Mouse (Mus musculus) A20 (cell line): ENCODE data around the gene Col11a2.

ENCODE experiments used
- DNase-seq: peaks from one replicate; pipeline ENCODE4 v3.0.0-alpha.2; 2011; ENCODE audit warnings: low read depth, low spot score

Col11a2 gene

DNA sequence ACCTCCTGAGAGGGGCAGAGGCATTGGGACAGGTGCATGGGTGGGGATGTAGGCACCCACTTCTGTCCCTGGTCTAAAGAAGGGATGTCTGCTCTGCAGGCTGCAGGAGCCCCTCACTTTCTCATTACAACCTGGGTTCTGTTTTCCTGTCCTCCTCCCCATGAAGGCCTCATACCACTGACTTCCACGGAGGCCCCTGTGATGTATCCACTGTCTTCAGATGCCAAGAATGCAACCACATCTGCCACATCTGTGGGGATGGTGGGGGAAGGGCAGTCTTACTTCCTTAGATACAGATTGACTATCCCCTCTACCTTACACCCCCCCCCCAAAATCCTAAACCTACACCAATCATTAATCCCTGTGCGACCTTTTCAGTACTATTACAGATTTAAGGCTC, 13.0 kb upstream of the Col11a2 start:
- DNase-seq = no peak

DNA sequence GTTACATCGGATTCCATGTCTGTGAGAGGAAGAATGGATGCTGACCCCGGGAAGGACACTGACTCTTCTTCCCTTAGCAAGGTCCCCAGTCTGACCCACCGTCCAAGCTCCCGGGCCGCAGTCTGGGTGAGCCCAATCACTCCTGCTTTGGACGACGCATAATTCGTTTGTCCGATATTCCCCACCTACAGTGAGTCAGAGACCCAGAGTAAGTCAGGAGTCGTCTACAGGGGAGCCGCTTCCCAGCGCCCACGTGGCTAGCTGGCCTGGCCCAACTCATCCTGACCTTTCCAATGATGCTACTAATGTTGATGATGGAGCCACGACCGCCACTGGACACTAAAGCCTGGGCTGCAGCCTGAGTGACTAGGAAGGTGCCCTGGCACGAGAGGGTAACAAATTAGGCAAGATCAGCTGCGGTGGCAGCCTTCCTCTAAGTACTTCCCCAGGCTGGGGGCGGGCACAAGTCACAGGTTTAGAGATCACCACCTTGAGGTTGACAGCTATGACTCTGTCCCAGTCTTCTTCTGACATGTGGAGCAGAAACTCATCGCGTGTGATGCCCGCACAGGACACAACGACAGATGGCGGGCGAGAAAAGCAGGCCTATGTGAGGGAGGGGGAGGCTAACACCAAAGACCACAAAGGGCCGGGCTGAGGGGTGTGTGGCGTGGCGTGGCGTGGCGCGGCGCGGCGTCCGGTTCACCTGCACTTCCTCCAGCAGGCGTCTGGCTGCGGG, 12.2 kb upstream of the Col11a2 start:
- DNase-seq = no peak

DNA sequence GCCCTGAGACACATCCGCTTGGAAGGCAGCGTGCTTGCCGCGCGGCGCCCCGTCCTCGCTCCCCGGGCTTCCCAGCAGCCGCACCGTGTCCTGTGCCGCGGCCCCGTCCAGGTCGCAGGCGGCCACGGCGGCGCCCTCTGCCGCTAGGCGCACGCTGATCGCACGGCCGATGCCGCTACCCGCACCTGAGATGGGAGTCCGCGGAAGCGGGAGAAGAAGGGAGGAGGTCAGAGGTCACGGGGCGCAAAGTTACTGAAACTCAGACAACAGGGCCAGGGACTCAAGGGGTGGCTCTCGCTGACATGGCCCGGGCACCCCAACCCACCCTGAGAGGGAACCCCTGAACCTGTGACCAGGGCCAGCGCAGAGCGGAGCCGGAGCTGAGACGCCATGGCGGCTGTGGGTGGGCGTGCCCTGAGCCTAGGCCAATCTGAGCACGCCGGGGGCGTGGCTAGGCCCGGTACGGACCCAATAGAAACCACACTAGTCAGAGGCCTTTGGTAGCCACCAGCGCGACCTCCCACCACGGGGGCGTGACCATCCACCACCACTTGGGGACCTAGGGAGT, 11.5 kb upstream of the Col11a2 start, which contains the start of gene H2-Ke6:
Gene H2-Ke6, minus strand, starts transcription at position 405 of the 568 bp plus-strand sequence.
- DNase-seq = peak; percentile 98

DNA sequence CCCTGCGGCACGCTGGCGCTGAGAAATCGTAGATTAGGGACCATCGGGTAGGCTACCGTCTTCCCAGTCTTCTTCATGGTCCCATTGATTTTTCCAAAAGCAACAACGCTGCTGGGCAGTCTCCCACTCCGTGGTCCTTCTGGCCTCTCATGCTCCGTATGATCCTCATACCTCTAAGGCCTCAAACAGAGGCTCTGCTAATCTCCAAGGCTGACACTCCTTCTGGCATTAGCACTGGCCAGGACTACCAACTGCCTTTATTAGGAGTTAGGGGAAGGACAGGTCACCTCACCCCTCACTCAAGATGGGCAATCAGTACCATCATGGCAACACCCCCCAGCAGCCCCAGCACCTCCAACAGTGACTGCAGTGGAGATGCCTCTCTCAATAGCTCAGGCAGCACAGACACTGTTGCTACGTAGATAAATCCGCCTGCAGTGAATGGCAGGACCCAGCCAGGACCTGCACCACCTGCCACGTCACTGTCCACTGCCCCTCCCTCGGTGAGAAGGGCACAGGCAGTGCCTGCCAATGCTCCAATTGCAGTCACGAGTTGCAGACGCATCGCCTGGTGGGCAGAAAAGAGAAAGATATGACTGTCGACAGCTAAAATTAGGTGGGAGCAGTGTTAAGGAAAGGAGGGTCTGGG, 10.6 kb upstream of the Col11a2 start:
- no peak for DNase-seq

DNA sequence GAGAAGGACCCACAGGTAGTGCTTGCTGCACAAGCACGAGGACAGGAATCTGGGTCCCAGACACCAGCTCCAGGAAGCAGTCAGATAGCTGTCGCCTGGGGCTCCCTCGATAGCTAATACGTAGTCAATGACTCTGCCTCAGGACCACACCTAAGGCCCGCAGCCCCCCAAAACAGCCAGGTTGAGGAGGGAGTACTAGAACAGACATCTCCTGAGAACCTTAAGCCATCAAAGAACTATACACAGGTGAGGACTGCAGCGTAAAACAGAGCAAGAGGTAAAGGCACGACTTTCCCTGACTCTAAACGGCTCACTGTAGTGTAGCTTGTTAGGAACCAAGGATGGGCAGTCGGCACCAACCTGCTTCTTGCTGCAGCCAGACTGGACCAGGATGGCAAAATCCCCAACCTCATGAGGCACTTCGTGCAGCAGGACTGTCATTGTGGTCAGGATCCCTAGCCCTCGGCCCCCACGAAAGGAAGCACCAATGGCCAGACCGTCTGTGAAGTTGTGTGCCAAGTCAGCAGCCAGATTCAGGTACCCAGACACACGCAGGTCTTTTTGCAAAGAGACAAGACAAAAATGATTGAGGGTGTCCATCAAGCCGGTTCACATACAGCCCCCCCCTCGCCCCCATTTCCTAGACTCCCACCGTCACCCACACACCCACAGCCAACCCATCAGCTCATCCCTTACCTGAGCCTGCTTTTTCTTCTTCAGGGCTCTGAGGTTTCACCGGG, 9.9 kb upstream of the Col11a2 start:
- no peak for DNase-seq

DNA sequence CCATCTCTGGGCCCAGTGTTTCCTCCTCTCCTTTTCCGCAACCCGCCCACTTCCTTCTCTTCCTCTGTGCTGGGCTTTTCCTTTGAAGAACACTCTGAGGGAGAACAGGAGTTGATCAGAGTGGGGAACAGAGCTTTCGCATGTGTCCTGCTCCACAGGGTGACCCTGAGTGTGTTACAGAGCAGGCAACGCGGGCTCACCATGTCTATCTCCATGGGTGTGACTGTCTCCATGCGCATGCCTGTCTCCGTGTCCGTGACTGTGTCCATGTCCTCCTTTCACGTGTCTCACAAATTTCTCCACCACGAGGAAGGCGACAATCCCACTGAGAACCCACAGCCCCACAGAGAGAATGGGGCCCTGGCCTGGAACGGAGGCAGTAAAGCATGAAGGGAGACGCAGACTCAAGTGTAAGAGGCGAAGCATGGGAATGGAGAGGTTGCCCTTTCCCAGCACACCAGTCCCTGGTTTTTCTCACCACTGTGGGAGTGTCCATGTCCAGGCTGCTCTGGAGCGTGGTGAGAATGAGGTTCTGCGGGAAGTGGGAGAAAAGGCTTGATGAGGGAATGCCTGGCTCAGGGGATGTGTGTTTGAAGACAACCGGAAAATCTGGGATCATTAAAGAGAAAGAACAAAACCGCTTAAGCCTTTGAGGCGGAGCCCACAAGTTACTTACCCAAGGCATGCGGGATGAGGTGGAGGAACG, 9.2 kb upstream of the Col11a2 start:
- DNase-seq = no peak

DNA sequence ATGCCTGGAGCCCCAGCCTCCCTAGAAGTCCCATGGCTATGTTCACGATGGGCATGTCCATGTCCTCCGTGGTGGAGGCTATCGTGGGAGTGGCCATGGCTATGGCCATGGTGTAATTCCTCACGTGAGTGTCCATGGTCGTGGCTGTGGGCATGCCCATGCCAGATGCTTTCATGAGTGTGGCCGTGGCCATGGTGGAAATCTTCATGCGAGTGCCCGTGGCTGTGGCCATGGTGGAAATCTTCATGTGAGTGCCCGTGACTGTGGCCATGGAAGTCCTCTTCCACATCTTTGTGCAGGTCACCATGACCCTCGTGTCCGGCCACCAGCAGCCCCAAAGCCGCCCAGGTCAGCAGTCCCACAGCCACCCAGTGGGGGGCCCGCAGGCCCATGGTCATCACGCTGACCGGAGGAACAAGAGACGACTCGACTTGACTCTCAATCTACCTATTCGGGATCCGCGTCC, 8.3 kb upstream of the Col11a2 start:
- no peak for DNase-seq

DNA sequence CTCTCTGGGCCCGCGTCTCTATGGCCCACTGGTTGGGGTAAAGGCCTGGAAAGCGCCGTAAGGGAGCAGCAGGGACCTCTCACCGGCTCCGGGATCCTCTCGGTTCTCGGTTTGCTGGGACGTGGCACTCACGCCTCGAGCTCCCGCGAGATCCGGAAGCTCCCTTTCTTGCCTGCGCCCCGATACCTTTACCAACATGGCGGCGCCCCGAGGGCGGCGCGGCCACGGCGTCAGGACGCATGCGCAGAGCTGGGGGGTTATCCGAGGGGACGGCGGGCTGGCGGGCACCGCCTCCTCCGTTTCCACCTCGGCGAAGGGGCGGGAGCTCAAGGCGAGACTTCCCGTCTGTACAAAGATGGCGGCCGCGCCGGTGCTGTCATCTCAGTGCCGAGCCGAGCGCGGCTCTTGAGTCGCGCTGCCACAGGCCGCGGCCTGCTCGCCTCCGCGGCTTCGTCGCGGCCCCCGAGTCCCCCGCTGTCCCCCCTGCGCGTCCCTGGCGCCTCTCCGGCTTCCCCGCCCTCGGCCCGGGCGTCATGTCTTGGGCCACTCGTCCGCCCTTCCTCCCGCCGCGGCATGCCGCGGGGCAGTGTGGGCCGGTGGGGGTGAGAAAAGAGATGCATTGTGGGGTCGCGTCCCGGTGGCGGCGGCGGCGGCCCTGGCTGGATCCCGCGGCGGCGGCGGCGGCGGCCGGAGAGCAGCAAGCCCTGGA, 7.6 kb upstream of the Col11a2 start, which contains the start of the genes Slc39a7 and Rxrb:
Gene Slc39a7, minus strand, starts transcription at position 218 of the 709 bp plus-strand sequence.
Gene Rxrb, plus strand, starts transcription at position 348 of the 709 bp plus-strand sequence.
- DNase-seq = peak; percentile 99

DNA sequence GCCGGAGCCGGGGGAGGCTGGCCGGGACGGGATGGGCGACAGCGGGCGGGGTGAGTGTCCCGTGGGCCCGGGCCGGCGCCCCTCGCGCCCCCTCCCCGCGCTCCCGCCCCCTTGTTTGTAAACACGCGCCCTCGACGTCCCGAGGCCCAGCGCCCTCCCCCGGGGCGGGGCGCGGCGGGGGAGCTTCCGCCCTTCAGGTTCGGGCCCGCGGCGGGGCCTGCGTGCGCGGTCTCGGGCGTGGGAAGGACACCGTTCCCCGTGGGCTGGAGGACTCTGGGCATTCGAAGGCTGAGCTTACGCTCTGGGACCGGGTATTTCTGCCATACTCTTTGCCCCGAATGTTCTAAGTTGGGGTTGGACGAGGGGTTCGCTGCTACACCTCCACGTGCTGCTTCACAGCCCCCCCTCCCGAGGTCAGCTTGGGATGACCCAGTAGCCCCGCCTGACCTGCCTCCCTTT, 7.0 kb upstream of the Col11a2 start:
- DNase-seq = peak; percentile 86

DNA sequence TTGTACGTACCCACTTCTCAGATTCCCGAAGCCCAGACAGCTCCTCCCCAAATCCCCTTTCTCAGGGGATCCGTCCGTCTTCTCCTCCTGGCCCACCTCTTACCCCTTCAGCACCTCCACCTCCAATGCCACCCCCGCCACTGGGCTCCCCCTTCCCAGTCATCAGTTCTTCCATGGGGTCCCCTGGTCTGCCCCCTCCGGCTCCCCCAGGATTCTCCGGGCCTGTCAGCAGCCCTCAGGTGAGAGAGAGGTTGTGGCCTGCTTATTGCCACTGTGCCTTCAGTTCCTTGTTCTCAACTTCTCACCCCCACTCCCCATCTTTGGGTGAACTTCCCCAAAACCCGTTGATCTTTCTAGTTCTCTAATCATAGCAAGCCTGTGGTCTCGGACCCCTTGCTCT, 6.4 kb upstream of the Col11a2 start:
- DNase-seq = peak; percentile 61

DNA sequence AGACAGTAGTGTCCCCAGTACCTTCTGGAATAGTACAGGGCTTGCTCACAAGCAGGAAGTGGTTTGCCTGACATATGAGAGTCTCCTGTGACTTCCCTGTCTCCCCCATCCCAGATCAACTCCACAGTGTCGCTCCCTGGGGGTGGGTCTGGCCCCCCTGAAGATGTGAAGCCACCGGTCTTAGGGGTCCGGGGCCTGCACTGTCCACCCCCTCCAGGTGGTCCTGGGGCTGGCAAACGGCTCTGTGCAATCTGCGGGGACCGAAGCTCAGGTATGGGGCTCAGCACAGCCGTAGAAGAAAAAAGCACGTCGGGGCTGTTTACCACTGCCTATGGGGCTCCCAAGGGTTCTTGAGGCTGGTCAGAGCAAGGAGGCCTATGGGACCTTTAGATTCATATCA, 5.8 kb upstream of the Col11a2 start:
- DNase-seq = no peak

DNA sequence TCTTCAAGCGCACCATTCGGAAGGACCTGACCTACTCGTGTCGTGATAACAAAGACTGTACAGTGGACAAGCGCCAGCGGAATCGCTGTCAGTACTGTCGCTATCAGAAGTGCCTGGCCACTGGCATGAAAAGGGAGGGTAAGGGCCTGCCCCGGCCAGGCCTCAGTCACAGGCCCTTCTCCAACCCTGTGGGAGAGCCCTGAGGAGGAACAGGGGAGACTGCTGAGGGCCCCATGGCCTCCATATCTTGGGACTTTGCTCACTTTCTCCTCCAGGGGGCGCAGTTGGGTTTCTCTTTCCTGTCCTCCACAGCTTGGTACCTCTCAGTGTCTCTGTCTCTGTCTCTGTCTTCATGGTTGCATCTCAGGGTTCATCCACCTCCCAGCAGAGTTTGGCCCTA, 5.2 kb upstream of the Col11a2 start:
- DNase-seq = peak; percentile 81

DNA sequence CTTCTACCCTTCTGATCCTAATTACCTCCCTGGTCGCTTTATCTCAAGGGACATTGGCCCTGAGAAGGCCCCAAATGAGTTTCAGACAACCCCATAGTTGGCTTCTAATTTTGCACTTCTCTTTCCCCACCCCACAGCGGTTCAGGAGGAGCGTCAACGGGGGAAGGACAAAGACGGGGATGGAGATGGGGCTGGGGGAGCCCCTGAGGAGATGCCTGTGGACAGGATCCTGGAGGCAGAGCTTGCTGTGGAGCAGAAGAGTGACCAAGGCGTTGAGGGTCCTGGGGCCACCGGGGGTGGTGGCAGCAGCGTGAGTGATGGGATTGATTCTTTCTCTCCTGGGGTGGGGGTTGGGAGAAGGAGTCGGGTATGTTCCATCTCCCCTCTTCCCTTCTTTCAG, 3.7 kb upstream of the Col11a2 start:
- no peak for DNase-seq

DNA sequence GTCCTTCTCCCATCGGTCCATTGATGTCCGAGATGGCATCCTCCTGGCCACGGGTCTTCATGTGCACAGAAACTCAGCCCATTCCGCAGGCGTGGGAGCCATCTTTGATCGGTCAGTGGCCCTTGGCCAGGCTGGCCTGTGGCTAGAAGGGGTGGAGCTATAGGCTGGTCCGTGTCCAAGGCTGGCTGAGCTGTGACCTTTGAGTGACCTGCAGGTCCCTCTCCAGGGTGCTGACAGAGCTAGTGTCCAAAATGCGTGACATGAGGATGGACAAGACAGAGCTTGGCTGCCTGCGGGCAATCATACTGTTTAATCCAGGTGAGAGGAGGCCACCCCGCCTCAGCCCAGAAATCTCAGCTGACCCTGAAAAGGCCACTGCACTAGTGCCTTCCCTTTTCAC, 2.6 kb upstream of the Col11a2 start:
- DNase-seq = no peak

DNA sequence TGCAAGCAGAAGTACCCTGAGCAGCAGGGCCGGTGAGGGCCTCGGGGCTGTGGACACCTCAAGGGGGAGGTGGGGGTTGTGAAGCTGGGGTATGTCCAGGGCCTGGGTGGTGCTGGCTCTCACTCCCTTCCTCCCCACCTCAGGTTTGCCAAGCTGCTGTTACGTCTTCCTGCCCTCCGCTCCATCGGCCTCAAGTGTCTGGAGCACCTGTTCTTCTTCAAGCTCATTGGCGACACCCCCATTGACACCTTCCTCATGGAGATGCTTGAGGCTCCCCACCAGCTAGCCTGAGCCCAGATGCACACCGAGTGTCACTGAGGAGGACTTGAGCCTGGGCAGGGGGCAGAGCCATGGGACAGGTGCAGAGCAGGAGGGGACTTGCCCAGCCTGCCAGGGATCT, 2.0 kb upstream of the Col11a2 start:
- no peak for DNase-seq

DNA sequence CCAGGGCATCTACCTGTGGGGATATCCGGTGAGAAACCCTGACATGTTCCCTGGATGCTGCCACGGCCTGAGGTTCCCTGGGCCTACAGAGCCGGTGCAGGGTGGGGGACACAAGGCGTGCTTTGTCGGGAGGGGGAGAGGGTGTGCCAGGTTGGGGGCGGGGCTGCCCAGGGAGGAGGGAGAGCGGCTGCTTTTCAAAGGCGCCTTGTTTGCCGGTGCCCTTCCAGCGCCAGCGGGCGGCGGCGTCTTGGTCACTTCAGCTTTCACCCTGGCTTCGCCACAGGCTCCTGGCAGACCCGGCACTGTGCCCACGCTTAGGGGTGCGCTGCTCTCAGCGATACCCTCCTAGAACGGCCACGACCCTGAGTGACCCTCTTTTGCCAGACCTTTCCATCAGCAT, 797 bp upstream of the Col11a2 start:
- DNase-seq = no peak

DNA sequence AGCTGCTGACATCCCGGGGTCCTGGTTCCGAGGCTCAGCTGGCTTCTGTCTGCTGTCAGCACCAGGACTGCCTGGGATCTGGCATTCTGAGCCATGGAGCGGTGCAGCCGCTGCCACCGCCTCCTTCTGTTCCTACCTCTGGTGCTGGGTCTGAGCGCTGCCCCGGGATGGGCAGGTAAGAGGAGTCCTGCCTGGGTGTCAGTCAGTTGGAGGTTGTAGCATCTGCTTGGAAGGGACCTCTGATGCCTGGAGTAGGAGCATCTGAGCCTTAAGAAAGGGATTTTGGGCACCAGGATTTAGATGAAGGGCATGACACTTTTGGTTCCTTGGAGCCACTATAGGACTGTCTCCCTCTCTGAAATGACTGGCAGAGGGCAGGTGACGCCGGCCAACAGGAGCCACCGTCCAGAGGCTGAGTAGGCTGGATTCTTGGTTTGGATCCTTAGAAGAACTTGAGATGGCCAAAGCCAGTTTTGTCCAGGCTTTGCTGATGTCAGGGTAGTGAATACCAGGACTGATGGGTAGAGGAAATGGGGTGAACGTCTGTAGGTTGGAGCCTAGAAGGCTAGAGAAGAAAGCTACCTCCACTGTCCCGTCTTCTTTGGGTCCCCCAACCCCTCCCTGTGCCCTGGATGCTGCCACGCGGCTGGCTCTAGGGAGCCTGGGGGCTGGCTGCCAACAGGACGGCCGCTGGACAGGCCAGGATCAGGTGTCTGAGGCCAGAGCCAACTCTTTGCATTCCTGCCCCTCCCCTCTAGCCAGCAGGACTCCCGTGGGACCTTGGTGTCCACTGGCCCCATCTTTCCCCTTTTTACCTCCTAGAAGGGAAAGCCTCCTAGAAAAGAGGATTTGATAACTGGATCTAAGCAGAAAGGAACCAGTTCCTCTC, 569 bp downstream of the Col11a2 start:
- DNase-seq = no peak

DNA sequence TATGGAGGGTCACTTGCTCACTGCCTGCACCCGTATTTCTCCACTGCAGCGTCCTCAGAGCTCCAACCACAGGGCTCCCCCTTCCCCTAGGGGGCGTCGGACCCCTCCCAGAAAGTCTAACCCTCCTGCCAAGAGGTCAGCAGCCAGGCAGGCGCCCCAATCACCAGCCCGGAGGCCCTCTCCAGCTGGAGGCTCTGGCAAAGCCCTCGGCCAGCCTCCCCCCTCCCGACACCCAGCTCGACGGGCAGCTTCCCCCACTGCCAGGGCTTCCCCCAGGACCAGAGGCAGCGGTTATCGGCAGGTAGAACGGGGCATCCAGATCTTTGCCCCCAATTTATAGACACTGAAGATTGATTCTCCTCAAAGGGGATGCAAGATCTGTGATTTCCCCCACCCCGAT, 6.7 kb downstream of the Col11a2 start:
- DNase-seq = no peak

DNA sequence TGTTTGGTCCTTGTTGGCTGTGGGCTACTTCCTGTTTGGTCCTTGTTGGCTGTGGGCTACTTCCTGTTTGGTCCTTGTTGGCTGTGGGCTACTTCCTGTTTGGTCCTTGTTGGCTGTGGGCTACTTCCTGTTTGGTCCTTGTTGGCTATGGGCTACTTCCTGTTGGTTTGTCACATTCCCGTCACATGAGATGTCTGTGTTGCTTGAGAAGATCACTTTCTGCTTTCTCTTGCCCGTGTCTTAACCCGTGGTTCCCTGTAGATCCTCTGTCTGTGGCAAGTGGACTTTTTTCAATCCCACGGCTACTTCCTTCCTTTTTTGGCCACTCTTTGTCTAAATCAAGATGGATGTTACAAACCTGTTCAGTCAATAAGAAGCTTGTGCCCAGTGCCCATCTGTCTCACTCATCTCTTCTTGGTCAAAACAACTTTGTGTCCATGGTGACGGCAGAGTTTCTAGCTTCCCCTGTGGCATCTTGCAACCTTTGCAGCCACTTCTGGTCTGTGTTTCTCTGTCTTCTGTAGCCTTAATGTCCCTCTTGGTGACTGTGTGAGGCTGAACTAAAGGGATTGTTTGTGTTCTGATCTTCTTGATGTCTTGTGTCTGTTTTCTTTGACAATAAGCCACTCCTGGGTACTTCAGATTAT, 8.3 kb downstream of the Col11a2 start:
- no peak for DNase-seq
